Mouse (Mus musculus): ENCODE measurements around the gene Adgrl2.

Gene Adgrl2

GRCm38 (mm10) chr3:148977124-148977529, 13.2 kb downstream of the Adgrl2 start:
- DNase-seq (ENCODE audit: low spot score) = no peak

DNA sequence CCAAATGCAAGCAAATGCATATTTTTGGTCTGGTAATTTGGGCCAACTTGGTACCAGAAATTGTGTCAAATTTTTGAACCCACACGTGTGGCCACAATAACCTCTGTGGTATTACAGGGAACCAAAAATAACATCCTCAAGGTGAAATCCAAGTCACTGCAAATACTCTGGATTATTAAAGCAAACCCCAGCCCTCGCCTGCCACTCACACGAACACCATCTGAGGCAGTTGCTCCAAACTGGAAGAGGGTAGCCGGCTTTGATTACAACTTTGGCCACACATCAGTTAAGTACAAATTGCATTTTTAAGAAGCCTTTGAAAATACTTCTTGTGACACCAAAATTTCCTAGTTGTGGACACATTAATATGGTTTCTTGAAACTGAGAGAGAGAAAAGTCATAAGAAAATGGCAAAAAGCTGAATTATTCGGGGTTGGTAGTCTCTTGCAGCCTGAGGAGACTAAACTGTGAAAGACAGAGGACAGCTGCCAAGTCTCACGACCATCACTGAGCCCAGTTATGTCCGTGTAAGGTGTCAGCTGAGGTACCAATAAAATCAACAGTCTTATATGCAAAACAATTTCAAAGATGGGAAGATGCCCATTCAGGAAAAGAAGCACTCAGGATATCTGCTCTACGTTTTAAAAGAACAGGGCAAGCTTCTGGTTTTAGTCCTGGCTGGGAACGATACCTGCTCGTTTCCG, 18.3 kb downstream of the Adgrl2 start:
- no peak for DNase-seq (ENCODE audit: low spot score)

DNA sequence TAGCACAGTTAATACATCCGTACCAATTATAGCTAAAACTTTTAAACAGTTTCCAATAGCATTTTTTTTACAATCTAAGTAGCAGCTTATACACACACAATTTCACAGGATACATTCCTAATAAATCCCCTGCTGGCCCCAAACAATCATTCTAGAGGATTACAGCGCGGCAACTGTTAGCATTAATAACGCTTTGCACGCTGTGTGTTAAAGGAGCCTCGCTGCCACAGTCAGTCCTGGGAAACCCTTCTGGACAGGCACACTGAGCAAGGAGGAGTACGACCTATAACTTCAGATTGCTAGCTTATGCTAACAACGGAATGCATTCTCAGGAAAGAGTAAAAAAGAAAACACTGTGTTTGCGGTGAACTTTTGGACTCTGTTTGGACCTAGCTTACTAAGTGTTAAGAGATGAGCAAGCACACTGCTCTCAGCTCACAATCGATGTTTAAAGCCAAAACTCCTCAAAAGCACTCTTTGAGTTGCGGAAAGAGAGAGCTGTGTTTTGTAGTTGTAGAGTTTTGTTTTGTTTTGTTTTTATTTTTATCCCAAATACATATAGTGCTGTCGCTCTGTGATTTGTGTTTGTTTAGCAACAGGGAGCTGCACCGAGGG, 25.3 kb downstream of the Adgrl2 start:
- DNase-seq (ENCODE audit: low spot score) = no peak

DNA sequence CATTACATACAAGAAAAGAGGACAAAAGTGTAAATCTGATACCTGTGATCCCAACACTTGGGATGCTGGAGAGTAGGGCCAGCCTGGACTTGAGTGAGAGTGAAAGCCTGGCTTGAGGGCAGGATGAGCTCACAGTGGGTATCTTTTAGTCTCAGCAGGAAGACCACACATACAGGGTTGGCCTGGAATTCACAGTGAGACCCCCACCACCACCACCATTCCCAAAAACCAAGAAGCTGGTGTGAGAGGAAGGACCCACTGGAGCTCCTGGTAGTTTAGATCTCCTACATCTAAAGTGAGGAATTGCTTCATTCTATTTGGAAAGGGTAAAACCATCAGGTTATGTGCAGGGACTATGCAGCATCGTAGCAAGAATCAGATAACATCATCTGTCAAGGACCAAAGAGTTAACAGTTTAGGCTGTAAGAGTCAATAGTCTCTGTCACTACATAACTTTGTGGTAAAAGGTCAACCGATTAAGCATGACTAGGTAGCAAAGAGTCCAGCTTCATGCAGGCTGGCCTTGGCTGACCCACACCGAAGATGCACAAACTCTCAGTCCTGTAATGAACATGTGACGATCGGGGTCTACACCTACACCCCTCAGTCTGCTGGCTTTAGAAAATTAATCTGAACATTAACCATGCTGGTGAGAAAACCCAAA, 26.8 kb downstream of the Adgrl2 start:
- no peak for DNase-seq (ENCODE audit: low spot score)

DNA sequence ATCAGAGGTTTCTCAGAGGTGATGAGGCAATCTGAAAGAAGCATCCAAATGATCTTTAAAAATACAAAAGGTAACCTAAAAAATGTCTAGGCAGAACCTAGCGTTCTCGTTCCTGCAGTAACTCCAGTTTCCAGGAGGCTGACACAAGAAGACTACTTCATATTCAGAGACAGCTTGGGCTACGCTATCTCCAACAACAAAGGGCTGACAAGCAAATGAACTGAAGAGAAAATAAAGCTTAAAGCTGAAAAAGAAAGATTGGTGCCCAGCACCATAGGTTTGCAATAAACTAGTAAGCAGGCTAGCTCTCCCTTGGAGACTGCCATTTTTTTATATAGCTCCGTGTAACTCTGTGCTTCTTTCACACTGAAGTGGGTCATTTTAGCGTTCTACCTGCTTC, 28.7 kb downstream of the Adgrl2 start:
- DNase-seq (ENCODE audit: low spot score) = no peak

GRCm38 (mm10) chr3:148960751-148961289, 29.5 kb downstream of the Adgrl2 start:
- DNase-seq (ENCODE audit: low spot score) = no peak

GRCm38 (mm10) chr3:148960215-148960614, 30.1 kb downstream of the Adgrl2 start:
- no peak for DNase-seq (ENCODE audit: low spot score)

DNA sequence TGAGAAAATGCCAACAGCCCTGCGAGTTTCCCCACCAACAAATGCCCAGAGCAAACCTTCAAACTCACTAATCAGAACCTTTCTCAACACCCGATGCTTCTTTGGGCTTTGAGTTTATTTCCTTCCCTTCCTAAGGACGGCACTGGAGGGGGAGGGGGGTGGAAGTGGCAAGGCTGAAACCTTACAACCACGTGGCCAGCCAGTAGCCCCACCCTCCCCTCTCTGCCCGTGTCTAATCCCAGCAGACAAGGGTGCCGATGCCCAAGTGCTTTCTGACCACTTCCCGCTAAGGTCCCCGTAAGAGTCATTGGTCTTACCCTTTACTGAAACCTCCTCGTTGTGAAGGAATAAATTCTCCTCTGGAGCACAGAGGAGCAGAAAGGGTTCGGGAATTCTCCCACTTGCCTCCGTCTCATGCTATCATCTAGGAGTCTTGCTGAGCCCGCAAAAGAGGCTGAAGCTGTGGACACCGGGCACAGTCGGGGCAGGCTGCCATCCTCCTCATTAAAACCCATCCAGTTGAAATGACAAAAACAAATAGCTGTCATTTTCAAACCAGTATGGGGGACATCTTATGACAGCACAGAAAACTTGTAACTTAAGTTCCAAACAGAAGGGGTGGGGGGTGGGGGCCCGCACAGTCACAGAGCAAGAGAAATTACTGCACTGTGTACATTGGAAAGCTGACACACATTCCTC, 30.9 kb downstream of the Adgrl2 start:
- DNase-seq (ENCODE audit: low spot score) = no peak

- no peak for DNase-seq (ENCODE audit: low spot score)
These were observed 31.6 kb downstream of the Adgrl2 start for GRCm38 (mm10) chr3:148958714-148959113.

GRCm38 (mm10) chr3:148958185-148958584, 32.2 kb downstream of the Adgrl2 start:
- DNase-seq (ENCODE audit: low spot score) = no peak

DNA sequence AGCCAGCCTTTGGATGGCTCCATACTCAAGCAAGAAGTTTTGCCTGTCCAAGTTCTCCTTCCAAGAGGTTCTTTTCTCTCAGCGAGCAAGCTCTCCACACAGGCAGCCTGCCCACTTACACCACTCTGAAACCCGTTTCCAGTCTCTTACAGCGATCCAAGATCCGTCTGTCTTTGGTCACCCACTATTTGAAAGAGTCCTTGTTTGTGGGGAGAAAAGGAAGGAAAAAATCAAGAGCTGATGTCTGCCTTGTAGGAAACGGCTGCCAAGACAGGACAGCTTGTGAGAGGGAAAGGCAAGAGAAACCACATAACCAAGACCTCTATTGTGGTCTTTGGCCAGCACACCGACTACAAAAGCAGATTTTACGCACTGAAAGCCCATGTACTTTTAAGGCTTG, 33.5 kb downstream of the Adgrl2 start:
- no peak for DNase-seq (ENCODE audit: low spot score)

- no peak for DNase-seq (ENCODE audit: low spot score)
These were observed 40.6 kb downstream of the Adgrl2 start for GRCm38 (mm10) chr3:148949796-148950195.

DNA sequence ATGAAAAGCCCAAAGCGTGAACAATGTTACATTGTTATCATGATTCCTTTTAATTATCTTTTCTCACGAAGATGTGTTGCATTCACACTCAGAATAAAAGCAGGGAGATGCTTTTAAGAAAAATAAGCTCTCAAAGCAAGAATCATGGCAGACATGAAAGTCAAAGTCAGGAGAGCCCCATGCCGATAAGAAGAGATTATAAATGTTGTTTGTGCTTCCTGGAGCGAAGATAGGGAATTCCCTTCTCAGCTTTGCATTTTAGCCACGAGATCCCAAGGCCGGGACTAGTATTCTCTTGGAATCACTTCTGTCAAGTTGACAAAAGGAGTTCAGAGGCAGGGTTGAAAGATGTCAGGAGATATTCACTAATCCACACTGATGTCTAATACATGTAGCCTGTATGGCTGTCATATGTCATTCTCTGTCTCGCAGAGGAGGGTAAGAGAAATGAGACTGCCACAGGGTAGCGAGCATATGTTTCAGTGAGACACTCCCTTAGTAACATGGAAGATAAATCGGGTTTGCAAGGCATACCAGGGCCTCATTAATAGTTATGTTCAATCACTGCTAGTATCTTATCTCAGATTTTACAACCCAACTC, 42.5 kb downstream of the Adgrl2 start:
- DNase-seq (ENCODE audit: low spot score) = no peak

DNA sequence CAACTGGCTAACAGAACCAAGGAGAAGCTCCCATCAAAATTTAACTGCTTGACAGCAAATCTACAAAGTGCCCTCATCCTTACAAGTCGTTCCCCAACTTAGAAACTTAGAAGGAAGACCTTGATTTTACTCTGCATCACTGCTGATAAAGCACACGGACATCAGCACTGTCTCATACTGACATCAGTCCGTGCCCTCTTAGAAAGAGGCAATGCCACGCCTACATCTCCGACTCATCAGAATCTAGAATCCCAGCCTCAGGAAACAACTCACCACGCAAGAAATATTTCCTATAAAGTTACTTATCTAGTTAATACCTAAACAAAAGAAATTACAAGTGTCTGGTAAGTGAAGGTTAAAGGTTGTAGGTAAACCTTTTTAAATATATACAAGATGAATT, 43.1 kb downstream of the Adgrl2 start:
- DNase-seq (ENCODE audit: low spot score) = no peak

DNA sequence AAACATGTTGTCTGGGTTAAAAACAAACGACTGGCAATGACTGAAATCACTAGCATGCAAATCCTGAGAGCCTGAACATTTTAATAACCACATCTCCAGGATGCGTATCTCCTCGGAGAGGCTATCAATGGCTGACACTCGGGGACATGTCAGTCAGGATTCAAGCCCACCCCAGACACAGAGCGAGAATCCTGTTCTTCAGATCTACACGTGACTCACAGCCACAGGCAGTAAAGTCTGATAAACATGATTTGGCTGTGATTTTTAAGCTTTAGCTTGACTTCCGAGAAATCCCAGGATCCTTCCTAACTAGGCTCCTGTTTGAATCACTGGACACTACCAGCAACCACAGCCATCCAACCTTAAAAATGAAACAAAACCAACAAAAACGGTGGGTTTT, 44.8 kb downstream of the Adgrl2 start:
- no peak for DNase-seq (ENCODE audit: low spot score)

DNA sequence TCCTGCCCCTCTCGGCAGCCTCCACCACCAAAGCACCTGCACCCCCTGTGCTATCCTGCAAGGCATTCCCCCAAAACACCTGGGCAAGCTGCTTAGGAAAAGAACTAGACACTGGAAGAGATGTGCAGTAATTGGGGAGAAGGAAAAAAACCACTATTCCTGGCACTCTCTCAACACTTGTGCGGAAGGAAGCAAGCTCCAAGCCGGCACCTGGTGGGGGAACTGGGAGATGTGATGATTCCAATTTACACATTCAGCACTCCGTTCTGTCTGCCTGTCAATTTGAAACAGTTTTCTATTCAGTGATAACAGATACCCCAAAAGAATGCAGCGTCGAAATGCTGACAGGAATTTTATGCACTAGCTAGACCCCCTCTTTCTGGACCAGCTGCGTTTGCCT, 50.9 kb downstream of the Adgrl2 start:
- no peak for DNase-seq (ENCODE audit: low spot score)

GRCm38 (mm10) chr3:148935056-148935455, 55.3 kb downstream of the Adgrl2 start:
- DNase-seq (ENCODE audit: low spot score) = no peak

- DNase-seq (ENCODE audit: low spot score) = no peak
These were observed 56.1 kb downstream of the Adgrl2 start for GRCm38 (mm10) chr3:148934279-148934678.

DNA sequence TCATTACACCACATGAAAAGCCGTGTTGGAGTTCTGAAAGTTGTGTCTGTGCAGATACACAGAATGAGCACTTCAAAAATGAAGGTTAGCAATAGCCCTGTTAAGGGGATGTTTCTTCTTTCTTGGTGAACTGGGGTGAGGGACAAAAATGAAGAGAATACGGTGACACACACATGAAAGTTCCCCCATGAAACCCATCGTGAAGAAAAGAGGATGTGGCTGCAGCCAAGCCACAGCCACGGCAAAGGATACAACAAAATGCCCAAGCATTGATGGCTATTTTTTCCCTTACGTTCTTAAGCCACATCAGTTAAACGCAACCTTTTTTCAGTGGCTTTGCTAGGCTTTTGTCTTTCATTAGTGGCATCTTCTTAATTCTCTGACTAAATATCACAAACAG, 57.2 kb downstream of the Adgrl2 start:
- no peak for DNase-seq (ENCODE audit: low spot score)

- no peak for DNase-seq (ENCODE audit: low spot score)
These were observed 59.4 kb downstream of the Adgrl2 start for GRCm38 (mm10) chr3:148930913-148931312.

- DNase-seq (ENCODE audit: low spot score) = no peak
These were observed 64.0 kb downstream of the Adgrl2 start for GRCm38 (mm10) chr3:148926330-148926729.

DNA sequence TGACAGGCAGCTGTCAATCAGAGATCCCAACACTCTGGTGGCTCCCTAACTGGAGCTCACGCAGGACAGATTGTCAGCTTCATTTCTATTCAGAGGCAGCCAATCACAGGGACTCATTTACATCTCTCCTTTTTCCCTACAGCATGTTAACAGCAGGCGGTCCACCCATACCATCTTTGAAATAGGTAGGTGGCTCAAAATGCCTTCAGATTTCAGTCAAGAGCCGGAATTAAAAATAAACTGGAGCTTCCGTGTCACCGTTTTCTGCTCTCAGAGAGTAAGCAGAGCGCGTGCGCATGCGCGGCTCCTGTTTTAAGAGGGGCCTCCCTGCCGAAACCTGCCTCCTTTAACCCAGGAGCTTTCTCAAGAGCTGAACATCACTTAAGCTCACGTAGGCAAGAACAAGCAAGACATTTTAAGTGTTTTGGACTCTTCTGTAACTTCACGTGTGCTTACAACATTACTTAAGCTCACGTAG, 67.7 kb downstream of the Adgrl2 start:
- no peak for DNase-seq (ENCODE audit: low spot score)

Data from urinary bladder, postnatal 10 days (tissue).